ENCODE assay signal across 8 mouse cellular contexts in the genomic region with DNA sequence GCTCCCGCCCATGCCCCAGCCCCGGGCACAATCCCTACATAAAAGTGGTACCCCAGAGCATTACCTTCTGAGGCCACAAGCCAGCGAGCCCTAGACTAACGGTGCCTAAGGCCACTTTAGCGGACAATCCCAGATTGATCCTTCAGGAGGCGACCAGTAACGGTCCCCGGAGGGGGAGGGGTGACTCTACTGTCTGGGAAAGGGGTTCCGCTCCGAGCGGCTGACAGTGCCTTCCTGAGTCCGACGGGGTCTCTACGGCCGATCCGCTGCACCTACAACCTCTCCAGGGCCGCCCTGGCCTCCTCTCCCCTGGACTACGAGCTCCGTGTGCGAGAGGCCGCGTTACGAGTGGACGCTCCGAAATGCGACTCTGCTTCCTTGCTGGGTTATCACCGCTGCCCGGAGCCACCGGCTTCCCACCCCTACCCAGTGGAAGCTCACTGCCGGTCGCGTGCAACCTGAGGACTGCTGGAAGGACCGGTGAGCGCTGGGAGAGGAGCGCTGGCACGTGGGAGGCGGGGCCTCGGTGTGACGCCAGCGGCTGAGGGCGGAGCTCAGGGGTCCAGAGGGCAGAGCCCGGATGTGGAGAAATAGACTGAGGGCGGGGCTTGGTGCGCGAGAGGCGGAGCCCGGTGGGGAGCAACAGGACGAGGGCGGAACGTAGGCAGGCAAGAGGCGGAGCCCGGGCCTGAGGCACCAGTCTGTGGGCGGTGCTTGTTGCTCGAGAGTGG. TPM values are rescaled to one million over a fixed set of nuclear protein-coding genes. Genes with fewer than 3 reads are reported as not detected.
A peak's percentile ranks its signal among the peaks of the same experiment; 100 is the strongest.
DNase-seq lines count a peak whose midpoint lies in the region; ATAC-seq and TF ChIP-seq lines count a peak whose summit lies in the region.

No protein-coding gene starts in this region.

- H3K4me1 ChIP-seq in heart, embryonic 12.5 days (replicated peaks): peaks cover 3% of the 10 kb centered on the region; the same call in 1 of the 2 replicates
- H3K4me1 ChIP-seq in kidney, postnatal 0 days (replicated peaks; ENCODE audit: insufficient read depth, low read length): no peaks in the 10 kb centered on the region
- H3K4me1 ChIP-seq in liver, embryonic 11.5 days (replicated peaks; ENCODE audit: control insufficient read depth, insufficient read depth, low read length): 0 out of 2 replicates have a peak, but pooled peaks cover 2% of the 10 kb centered on the region
- no peaks in the 10 kb centered on the region for H3K4me1 ChIP-seq in stomach, embryonic 14.5 days (ENCODE audit: control insufficient read depth, insufficient read depth, low read length)

- DNase-seq in CD4-positive helper T cell, adult 2 months (ENCODE audit: low read depth, low spot score): peak; percentile 96
- peak; percentile 89 for DNase-seq in brain, embryonic 18.5 days (ENCODE audit: low read depth, low spot score)
- DNase-seq in kidney, postnatal 0 days (ENCODE audit: low spot score): peak; percentile 99
- DNase-seq in liver, embryonic 11.5 days (ENCODE audit: low spot score): peak; percentile 99
- peak; percentile 99 for DNase-seq in naive thymus-derived CD4-positive, alpha-beta T cell, adult 2 months (ENCODE audit: low read depth)

- peak; percentile 99 for ATAC-seq in erythroid progenitor cell, adult 5-6 weeks (replicated peaks; ENCODE audit: low FRiP score, poor library complexity, severe bottlenecking)
- peak; percentile 99 for ATAC-seq in heart, embryonic 12.5 days (ENCODE audit: insufficient number of reproducible peaks, low FRiP score)
- peak; percentile 99 for ATAC-seq in kidney, postnatal 0 days (replicated peaks; ENCODE audit: low FRiP score, low read depth)
- peak; percentile 99 for ATAC-seq in liver, embryonic 11.5 days (replicated peaks; ENCODE audit: low FRiP score)
- peak; percentile 99 for ATAC-seq in stomach, embryonic 14.5 days (ENCODE audit: insufficient number of reproducible peaks, insufficient read depth, low FRiP score, low read depth)

- H3K27me3 ChIP-seq in heart, embryonic 12.5 days (replicated peaks): no peaks in the 10 kb centered on the region
- H3K27me3 ChIP-seq in kidney, postnatal 0 days (ENCODE audit: insufficient read depth, low read length): no peaks in the 10 kb centered on the region
- H3K27me3 ChIP-seq in liver, embryonic 11.5 days (replicated peaks; ENCODE audit: control insufficient read depth, insufficient read depth, low read length): no peaks in the 10 kb centered on the region
- H3K27me3 ChIP-seq in stomach, embryonic 14.5 days (ENCODE audit: control insufficient read depth, insufficient read depth, low read length): no peaks in the 10 kb centered on the region

- no peak; the same call in 1 of the 2 replicates for TF ChIP-seq CTCF in kidney, postnatal 0 days (IDR thresholded peaks at IDR 0.05; ENCODE audit: low read depth)

- WGBS in heart, embryonic 12.5 days: under 1% methylated on average over 54 of the region's 54 CpGs
- WGBS in kidney, postnatal 0 days: under 1% methylated on average over 54 of the region's 54 CpGs
- WGBS in liver, embryonic 11.5 days: under 1% methylated on average over 54 of the region's 54 CpGs
- WGBS in stomach, embryonic 14.5 days: under 1% methylated on average over 54 of the region's 54 CpGs

- H3K36me3 ChIP-seq in heart, embryonic 12.5 days: no peaks in the 10 kb centered on the region
- H3K36me3 ChIP-seq in kidney, postnatal 0 days (ENCODE audit: insufficient read depth, low read length): no peaks in the 10 kb centered on the region
- H3K36me3 ChIP-seq in liver, embryonic 11.5 days (ENCODE audit: control insufficient read depth, insufficient read depth, low read length): no peaks in the 10 kb centered on the region
- H3K36me3 ChIP-seq in stomach, embryonic 14.5 days (ENCODE audit: control insufficient read depth, insufficient read depth, low read length): no peaks in the 10 kb centered on the region

- H3K4me2 ChIP-seq in heart, embryonic 12.5 days: peak overlapping the region; percentile 94
- peak overlapping the region; percentile 74 for H3K4me2 ChIP-seq in kidney, postnatal 0 days (ENCODE audit: low read length)
- peak overlapping the region; percentile 91 for H3K4me2 ChIP-seq in liver, embryonic 11.5 days
- peak overlapping the region; percentile 92 for H3K4me2 ChIP-seq in stomach, embryonic 14.5 days (replicated peaks; ENCODE audit: low read depth, low read length)

- H3K4me3 ChIP-seq in heart, embryonic 12.5 days: peak overlapping the region; percentile 58
- H3K4me3 ChIP-seq in kidney, postnatal 0 days (replicated peaks; ENCODE audit: low read depth, low read length): peak overlapping the region; percentile 51
- H3K4me3 ChIP-seq in liver, embryonic 11.5 days (ENCODE audit: low read depth, low read length): peak overlapping the region; percentile 54
- H3K4me3 ChIP-seq in stomach, embryonic 14.5 days (ENCODE audit: low read depth, low read length): peak overlapping the region; percentile 58

- H3K27ac ChIP-seq in heart, embryonic 12.5 days (ENCODE audit: poor library complexity, severe bottlenecking): peak overlapping the region; percentile 25; the same call in 1 of the 2 replicates
- peak overlapping the region; percentile 70; the same call in 1 of the 2 replicates for H3K27ac ChIP-seq in kidney, postnatal 0 days
- H3K27ac ChIP-seq in liver, embryonic 11.5 days (ENCODE audit: low read depth, low read length): no peak overlapping the region
- no peak overlapping the region for H3K27ac ChIP-seq in stomach, embryonic 14.5 days (ENCODE audit: low read length)

- H3K9ac ChIP-seq in heart, embryonic 12.5 days: peak overlapping the region; percentile 83
- H3K9ac ChIP-seq in kidney, postnatal 0 days (ENCODE audit: low read depth, low read length): peak overlapping the region; percentile 51
- H3K9ac ChIP-seq in liver, embryonic 11.5 days (ENCODE audit: low read depth, low read length): peak overlapping the region; percentile 63
- H3K9ac ChIP-seq in stomach, embryonic 14.5 days (replicated peaks; ENCODE audit: low read depth, low read length): peak overlapping the region; percentile 38

- H3K9me3 ChIP-seq in heart, embryonic 12.5 days (replicated peaks): no peaks in the 10 kb centered on the region
- H3K9me3 ChIP-seq in kidney, postnatal 0 days (replicated peaks; ENCODE audit: low read length): no peaks in the 10 kb centered on the region
- no peaks in the 10 kb centered on the region for H3K9me3 ChIP-seq in liver, embryonic 11.5 days (ENCODE audit: control insufficient read depth, low read length)
- no peaks in the 10 kb centered on the region for H3K9me3 ChIP-seq in stomach, embryonic 14.5 days (ENCODE audit: control insufficient read depth, low read depth, low read length)

RNA-seq across cellular contexts. Expression of a gene that starts 56.9 kb away (rescaled TPM):
- total RNA-seq in erythroid progenitor cell, adult 5-6 weeks (2015; ENCODE audit: low replicate concordance): not detected in 2 replicates
- 0.39 TPM in 1 of 2 replicates, not detected in the other for total RNA-seq in erythroid progenitor cell, adult 5-6 weeks (2017; ENCODE audit: low replicate concordance)
- 172 and 183 TPM in 2 replicates for polyA plus RNA-seq in heart, embryonic 12.5 days (2016; fragmentation: Nextera tagmentation; extraction: Ambion mirVana)
- 102 and 131 TPM in 2 replicates for polyA plus RNA-seq in kidney, postnatal 0 days (2015; fragmentation: Nextera tagmentation; extraction: Ambion mirVana)
- polyA plus RNA-seq in liver, embryonic 11.5 days (2014; fragmentation: Nextera tagmentation; extraction: Ambion mirVana): 46.3 and 46.9 TPM in 2 replicates
- polyA plus RNA-seq in stomach, embryonic 14.5 days (2014; fragmentation: Nextera tagmentation; extraction: Ambion mirVana): 124 and 139 TPM in 2 replicates

Comparison
In these comparisons a context has a peak if more than half of its experiments do, and no peak if none do; other contexts are left out.
1. H3K27ac ChIP-seq: peak in heart, embryonic 12.5 days (single experiment) and kidney, postnatal 0 days (single experiment); none in liver, embryonic 11.5 days (single experiment) and stomach, embryonic 14.5 days (single experiment).
2. Peak in every context shown above with its lines, with median percentiles within 50 percentile points of each other: DNase-seq, ATAC-seq, H3K4me2 ChIP-seq, H3K4me3 ChIP-seq and H3K9ac ChIP-seq.